Mouse (Mus musculus): ENCODE measurements around the gene Zbtb18. TPM values are rescaled to one million over a fixed set of nuclear protein-coding genes. Genes with fewer than 3 reads are reported as not detected.
A peak's percentile ranks its signal among the peaks of the same experiment; 100 is the strongest.

The Zbtb18 gene
- polyA plus RNA-seq, 1 experiment from 2014 or later = 15.4 TPM

DNA sequence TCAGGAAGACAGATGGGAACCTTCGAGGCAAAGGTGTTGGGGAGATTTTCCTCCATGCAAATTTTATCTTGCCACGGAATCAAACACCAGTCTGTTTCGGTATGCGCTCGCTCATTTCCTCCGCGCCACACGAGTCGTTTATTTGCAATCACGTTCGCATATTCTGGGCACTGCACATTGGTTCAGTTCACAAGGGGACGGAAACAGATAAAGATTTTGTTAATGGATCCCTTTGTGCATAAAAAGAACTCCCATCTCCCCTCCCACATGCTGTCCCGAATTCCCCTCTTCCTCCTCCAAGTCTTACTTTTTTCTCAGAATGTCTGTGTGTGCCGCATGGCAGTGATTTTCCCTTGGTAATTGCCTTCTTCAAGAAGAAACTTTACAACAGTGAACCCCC, 13.8 kb upstream of the Zbtb18 start:
- H3K36me3 ChIP-seq (ENCODE audit: control insufficient read depth, insufficient read depth, low read length) = no peaks in the 10 kb centered on the region

DNA sequence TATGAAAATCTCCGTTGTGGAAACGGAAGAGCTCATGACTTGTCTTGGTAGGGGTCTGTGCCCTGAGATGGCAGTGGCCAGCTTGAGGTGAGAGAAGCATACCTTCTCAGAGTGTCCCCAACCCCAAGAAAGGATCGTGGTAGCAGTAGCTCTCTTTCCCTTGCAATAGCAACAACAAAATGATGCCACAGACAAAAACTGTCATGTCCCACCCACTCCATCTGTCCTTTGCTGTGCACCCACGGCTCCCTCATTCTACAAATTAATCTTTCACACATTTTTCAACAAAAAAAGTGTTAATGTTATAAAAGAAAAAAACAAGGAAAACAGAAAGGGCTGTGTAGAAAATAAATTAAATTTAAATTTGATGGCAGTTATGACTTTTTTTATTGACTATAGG, 13.1 kb upstream of the Zbtb18 start:
- no peaks in the 10 kb centered on the region for H3K4me1 ChIP-seq (ENCODE audit: control insufficient read depth, insufficient read depth, low read depth, low read length)
- no peak overlapping the region for H3K27ac ChIP-seq (ENCODE audit: low read depth, low read length)
- no peak overlapping the region for H3K4me2 ChIP-seq (ENCODE audit: low read length)
- H3K36me3 ChIP-seq (ENCODE audit: control insufficient read depth, insufficient read depth, low read length) = no peaks in the 10 kb centered on the region
- no peak overlapping the region for H3K4me3 ChIP-seq (ENCODE audit: low read length)
- no peaks in the 10 kb centered on the region for H3K27me3 ChIP-seq (replicated peaks; ENCODE audit: control insufficient read depth, insufficient read depth, low read length)
- ATAC-seq = no peak
- no peak overlapping the region for H3K9ac ChIP-seq (ENCODE audit: low read depth, low read length)
- WGBS = 71% methylated on average over 4 of the region's 4 CpGs
- H3K9me3 ChIP-seq (ENCODE audit: control insufficient read depth, low read length) = no peaks in the 10 kb centered on the region

More for the DNA sequence above, 13.8 kb upstream of the Zbtb18 start:
- Histone ChIP-seq H3K4me3 (ENCODE audit: low read length) (no peak overlapping the region), H3K27ac (ENCODE audit: low read depth, low read length) (no peak overlapping the region), H3K9ac (ENCODE audit: low read depth, low read length) (no peak overlapping the region), H3K4me1 (ENCODE audit: control insufficient read depth, insufficient read depth, low read depth, low read length) (no peaks in the 10 kb centered on the region), H3K9me3 (ENCODE audit: control insufficient read depth, low read length) (no peaks in the 10 kb centered on the region), H3K4me2 (ENCODE audit: low read length) (peak overlapping the region; percentile 16; the same call in 1 of the 2 replicates), H3K27me3 (replicated peaks; ENCODE audit: control insufficient read depth, insufficient read depth, low read length) (no peaks in the 10 kb centered on the region)
- no peak for ATAC-seq
- WGBS = 77% methylated on average over 14 of the region's 14 CpGs

DNA sequence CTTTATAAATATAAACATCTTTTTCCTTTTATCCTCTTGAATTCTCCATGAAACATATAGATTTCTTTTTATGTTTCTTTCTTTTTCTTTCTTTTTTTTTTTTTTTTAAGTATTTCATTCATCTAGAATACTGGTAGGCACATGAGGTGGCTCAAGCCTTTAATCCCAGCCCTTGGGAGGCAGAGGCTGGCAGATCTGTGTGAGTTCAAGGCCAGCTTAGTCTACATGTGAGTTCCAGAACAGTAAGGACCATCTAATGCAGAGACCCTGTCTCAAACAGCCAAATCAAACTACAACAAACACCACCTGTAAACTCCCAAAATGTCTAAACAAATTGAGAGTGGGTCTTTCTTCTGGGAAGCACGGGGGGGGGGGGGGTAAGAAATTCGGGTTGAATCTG, 1.7 kb upstream of the Zbtb18 start:
- WGBS = 0% methylated on average over 1 of the region's 2 CpGs
- Histone ChIP-seq H3K27ac (ENCODE audit: low read depth, low read length) (no peak overlapping the region; the same call in 1 of the 2 replicates), H3K9me3 (ENCODE audit: control insufficient read depth, low read length) (no peaks in the 10 kb centered on the region), H3K27me3 (replicated peaks; ENCODE audit: control insufficient read depth, insufficient read depth, low read length) (no peaks in the 10 kb centered on the region), H3K4me3 (ENCODE audit: low read length) (no peak overlapping the region), H3K4me2 (ENCODE audit: low read length) (peak overlapping the region; percentile 77; the same call in 1 of the 2 replicates), H3K36me3 (ENCODE audit: control insufficient read depth, insufficient read depth, low read length) (no peaks in the 10 kb centered on the region), H3K4me1 (ENCODE audit: control insufficient read depth, insufficient read depth, low read depth, low read length) (peaks cover 17% of the 10 kb centered on the region), H3K9ac (ENCODE audit: low read depth, low read length) (no peak overlapping the region; the same call in 1 of the 2 replicates)
- ATAC-seq = no peak

DNA sequence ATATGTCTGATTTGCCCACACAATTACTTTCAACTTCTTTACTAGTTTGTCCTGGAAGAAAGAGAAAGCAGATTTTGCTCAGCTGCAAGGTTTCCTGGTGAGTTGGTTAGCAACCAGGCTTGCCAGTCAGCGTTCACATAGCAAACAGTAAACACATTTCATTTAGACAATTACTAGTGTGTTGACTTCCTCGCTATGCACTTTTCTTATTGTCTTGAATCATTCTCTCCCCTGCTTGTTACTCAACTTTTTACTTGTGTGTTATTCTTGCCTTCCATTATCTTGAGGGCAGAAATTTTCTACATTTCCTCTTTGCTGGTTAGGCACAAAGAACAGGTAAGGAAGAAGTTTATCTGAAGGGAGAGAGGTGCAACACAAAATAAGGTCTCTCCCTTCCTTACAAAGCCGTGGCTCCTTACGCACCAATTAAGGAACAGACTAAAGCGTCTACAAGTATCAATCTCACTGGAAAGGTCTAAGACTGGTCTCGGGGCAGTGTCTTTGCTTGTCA, 1.1 kb upstream of the Zbtb18 start:
- under 1% methylated on average over 6 of the region's 6 CpGs for WGBS
- no peaks in the 10 kb centered on the region for H3K27me3 ChIP-seq (replicated peaks; ENCODE audit: control insufficient read depth, insufficient read depth, low read length)
- H3K4me3 ChIP-seq (ENCODE audit: low read length) = peak overlapping the region; percentile 92
- H3K4me2 ChIP-seq (ENCODE audit: low read length) = peak overlapping the region; percentile 77
- H3K9me3 ChIP-seq (ENCODE audit: control insufficient read depth, low read length) = no peaks in the 10 kb centered on the region
- no peak for ATAC-seq
- peak overlapping the region; percentile 92 for H3K27ac ChIP-seq (ENCODE audit: low read depth, low read length)
- peak overlapping the region; percentile 72 for H3K9ac ChIP-seq (ENCODE audit: low read depth, low read length)
- H3K36me3 ChIP-seq (ENCODE audit: control insufficient read depth, insufficient read depth, low read length) = no peaks in the 10 kb centered on the region
- peaks cover 17% of the 10 kb centered on the region for H3K4me1 ChIP-seq (ENCODE audit: control insufficient read depth, insufficient read depth, low read depth, low read length)

DNA sequence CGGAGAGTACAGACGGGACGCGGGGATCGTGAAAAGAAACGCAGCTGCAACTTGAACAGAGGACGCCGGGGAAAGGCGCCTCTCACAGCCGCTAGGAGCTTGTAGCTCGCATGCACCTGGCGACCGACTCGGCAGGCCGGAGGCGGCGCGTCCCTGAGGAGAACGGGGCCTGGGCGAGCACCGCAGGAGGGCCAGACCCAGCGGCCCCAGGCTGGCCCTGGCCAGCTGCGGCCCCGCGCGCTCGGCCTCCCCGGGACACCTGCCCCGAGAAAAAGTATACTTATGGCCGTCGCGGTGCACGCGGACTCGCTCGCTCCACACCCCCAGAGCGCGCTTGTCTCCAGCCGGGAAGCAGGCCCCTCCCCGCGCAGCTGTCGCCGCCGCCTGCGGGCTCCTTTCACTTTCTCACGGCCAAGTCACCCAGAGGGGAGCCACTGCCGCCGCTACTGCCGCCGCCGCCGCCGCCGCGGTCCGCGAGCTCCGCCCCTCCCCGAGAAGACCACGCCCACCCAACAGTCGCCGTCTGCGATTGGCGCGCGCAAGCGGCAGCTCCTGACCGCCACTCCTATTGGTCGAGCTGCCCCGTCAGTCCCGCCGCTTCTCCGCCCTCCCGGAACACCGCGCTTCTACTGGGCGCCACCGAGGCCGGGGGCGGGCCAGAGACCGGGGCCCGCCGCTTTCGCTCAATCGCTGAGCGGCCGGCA, 507 bp upstream of the Zbtb18 start:
- H3K4me3 ChIP-seq (ENCODE audit: low read length) = peak overlapping the region; percentile 92
- no peaks in the 10 kb centered on the region for H3K9me3 ChIP-seq (ENCODE audit: control insufficient read depth, low read length)
- H3K4me2 ChIP-seq (ENCODE audit: low read length) = peak overlapping the region; percentile 77
- H3K27me3 ChIP-seq (replicated peaks; ENCODE audit: control insufficient read depth, insufficient read depth, low read length) = no peaks in the 10 kb centered on the region
- peaks cover 17% of the 10 kb centered on the region for H3K4me1 ChIP-seq (ENCODE audit: control insufficient read depth, insufficient read depth, low read depth, low read length)
- H3K27ac ChIP-seq (ENCODE audit: low read depth, low read length) = peak overlapping the region; percentile 92
- under 1% methylated on average over 67 of the region's 87 CpGs for WGBS
- H3K9ac ChIP-seq (ENCODE audit: low read depth, low read length) = peak overlapping the region; percentile 72
- H3K36me3 ChIP-seq (ENCODE audit: control insufficient read depth, insufficient read depth, low read length) = no peaks in the 10 kb centered on the region
- peak; percentile 99 for ATAC-seq

DNA sequence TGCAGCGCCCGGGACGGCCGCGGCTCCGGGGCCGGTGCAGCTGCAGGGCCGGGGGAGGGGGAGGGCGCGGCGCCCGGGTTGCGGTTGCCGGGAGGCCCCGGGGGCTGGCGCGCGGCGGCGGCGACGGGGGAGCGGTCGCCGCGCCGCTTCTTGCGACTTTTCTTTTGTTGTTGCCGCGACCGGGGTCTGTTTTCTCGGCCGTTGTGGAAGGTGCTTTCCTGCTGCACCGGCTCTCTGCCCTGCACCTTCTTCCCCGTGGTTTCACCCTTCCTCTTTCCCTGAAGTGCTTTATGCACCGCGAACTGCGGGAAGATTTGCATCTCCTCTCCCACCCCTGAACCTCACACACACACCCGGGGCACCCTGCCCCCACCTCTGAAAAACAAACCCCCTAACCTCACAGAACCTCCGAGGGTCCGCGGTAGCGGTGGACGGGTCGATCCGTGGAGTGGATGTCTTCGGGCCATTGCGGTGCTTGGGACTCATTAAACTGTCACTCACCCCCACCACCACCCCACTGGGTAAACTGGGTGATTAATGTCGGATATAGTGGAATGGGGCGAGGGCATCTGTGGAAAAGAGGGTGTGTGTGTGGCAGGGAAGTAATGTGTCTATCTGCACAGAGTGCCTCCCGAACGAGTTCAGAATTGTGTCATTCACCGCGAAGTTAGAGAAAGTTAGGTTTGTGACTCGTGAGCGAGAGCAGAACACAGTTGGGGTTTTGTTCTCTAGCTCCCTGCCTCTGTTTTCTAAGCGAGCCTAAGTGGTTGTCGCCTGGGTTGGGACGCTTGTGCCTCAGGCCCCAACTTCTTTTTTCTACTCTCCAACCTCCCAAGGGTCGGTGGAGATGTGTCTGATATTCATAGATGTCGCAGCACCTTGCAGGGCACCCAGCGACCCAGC, 921 bp downstream of the Zbtb18 start:
- peak overlapping the region; percentile 92 for H3K4me2 ChIP-seq (ENCODE audit: low read length)
- H3K9me3 ChIP-seq (ENCODE audit: control insufficient read depth, low read length) = no peaks in the 10 kb centered on the region
- H3K27ac ChIP-seq (ENCODE audit: low read depth, low read length) = peak overlapping the region; percentile 97
- H3K9ac ChIP-seq (ENCODE audit: low read depth, low read length) = peak overlapping the region; percentile 90
- H3K27me3 ChIP-seq (replicated peaks; ENCODE audit: control insufficient read depth, insufficient read depth, low read length) = no peaks in the 10 kb centered on the region
- H3K4me3 ChIP-seq (ENCODE audit: low read length) = peak overlapping the region; percentile 92
- WGBS = under 1% methylated on average over 43 of the region's 62 CpGs
- no peaks in the 10 kb centered on the region for H3K36me3 ChIP-seq (ENCODE audit: control insufficient read depth, insufficient read depth, low read length)
- peaks cover 29% of the 10 kb centered on the region for H3K4me1 ChIP-seq (ENCODE audit: control insufficient read depth, insufficient read depth, low read depth, low read length)
- ATAC-seq = no peak

DNA sequence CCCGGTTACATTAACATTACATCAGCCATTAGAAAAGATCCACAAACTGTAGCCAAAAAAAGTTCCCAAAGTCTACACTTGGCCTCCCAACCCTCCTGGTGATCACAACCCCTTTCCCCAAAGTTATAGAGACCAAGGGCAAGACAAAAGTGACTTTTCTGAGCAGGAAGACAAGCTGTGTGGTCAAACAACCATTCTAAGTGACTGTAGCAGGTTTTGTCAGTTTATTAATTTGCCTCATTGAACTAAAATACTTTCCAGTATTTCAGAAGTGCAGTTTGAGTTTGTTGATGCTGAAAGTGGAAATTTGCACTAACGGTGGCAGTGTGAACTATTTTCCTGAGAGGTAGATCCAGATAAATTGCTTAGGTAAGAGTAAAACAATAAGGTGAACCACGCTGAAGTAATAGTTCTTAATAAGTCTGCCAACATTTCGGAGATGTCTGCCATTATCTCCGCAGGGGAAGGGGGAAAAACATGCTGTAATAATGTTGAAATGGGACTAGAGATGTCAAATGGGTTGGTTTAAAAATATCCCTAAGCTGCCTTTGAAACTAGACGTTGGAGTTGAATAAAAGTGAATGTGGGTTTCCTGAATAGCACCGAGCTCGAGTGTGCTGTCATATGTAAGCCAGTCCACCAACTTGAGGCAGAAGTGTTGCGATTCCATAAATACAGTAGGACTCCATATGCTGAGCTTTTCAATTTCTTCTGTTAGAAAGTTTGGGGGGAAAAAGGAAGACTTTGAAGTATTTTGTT, 1.8 kb downstream of the Zbtb18 start:
- H3K4me3 ChIP-seq (ENCODE audit: low read length) = peak overlapping the region; percentile 92
- H3K27me3 ChIP-seq (replicated peaks; ENCODE audit: control insufficient read depth, insufficient read depth, low read length) = no peaks in the 10 kb centered on the region
- H3K27ac ChIP-seq (ENCODE audit: low read depth, low read length) = peak overlapping the region; percentile 97
- H3K9me3 ChIP-seq (ENCODE audit: control insufficient read depth, low read length) = no peaks in the 10 kb centered on the region
- no peaks in the 10 kb centered on the region for H3K36me3 ChIP-seq (ENCODE audit: control insufficient read depth, insufficient read depth, low read length)
- H3K9ac ChIP-seq (ENCODE audit: low read depth, low read length) = peak overlapping the region; percentile 90
- ATAC-seq = no peak
- H3K4me2 ChIP-seq (ENCODE audit: low read length) = peak overlapping the region; percentile 92
- WGBS = 8% methylated on average over 9 of the region's 9 CpGs
- H3K4me1 ChIP-seq (ENCODE audit: control insufficient read depth, insufficient read depth, low read depth, low read length) = peaks cover 29% of the 10 kb centered on the region

DNA sequence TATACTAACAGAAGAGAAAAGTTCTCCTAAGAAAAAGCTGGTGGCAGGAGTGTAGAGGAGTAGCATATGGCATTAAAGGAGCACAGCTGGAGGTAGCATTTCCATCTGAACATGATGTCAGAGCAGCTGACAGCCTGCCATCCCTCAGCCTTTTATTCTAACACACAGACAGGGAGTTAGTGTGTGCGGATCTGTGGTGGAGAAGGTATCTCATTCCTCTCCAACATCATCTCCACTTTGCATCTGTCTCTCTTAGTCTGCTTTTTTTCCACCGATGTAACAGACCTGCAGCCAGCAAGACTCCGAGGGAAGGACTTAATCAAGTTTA, 2.3 kb downstream of the Zbtb18 start:
- ATAC-seq = no peak
- H3K36me3 ChIP-seq (ENCODE audit: control insufficient read depth, insufficient read depth, low read length) = no peaks in the 10 kb centered on the region
- H3K4me3 ChIP-seq (ENCODE audit: low read length) = peak overlapping the region; percentile 92
- 16% methylated on average over 3 of the region's 3 CpGs for WGBS
- H3K4me2 ChIP-seq (ENCODE audit: low read length) = peak overlapping the region; percentile 92
- peaks cover 29% of the 10 kb centered on the region for H3K4me1 ChIP-seq (ENCODE audit: control insufficient read depth, insufficient read depth, low read depth, low read length)
- peak overlapping the region; percentile 97 for H3K27ac ChIP-seq (ENCODE audit: low read depth, low read length)
- H3K9ac ChIP-seq (ENCODE audit: low read depth, low read length) = peak overlapping the region; percentile 43; the same call in 1 of the 2 replicates
- H3K9me3 ChIP-seq (ENCODE audit: control insufficient read depth, low read length) = no peaks in the 10 kb centered on the region
- H3K27me3 ChIP-seq (replicated peaks; ENCODE audit: control insufficient read depth, insufficient read depth, low read length) = no peaks in the 10 kb centered on the region

All from hindbrain, embryonic 16.5 days (tissue).